Mouse (Mus musculus) forebrain, embryonic 14.5 days (tissue): Measurements from ENCODE around the gene Rab3c. TPM values are rescaled to one million over a fixed set of nuclear protein-coding genes. Genes with fewer than 3 reads are reported as not detected.

Experiments used
- ATAC-seq: fragments of 200-750 bp; cut with Nextera tagmentation; 2 replicates; pipeline ENCODE4 v1.8.0; 2017; ENCODE audit warnings: mild to moderate bottlenecking, moderate library complexity
- DNase-seq: peaks from one replicate; pipeline ENCODE4 v3.0.0-alpha.2; 2015; ENCODE audit warnings: low spot score
- H3K27ac ChIP-seq: fragments of 300-500 bp; sonication (generic); 2 replicates; pipeline ENCODE4 v1.5.1; 2014; ENCODE audit warnings: low read depth, mild to moderate bottlenecking, control low read depth, low read length, moderate library complexity
- H3K27me3 ChIP-seq: fragments of 300-500 bp; sonication (generic); replicated peaks from 2 replicates; pipeline ENCODE4 v1.6.1; 2014; ENCODE audit warnings: low read length, control low read depth, mixed read lengths; ENCODE audit not compliant: control insufficient read depth, insufficient read depth
- H3K36me3 ChIP-seq: fragments of 300-500 bp; sonication (generic); 2 replicates; pipeline ENCODE4 v1.6.1; 2014; ENCODE audit warnings: low read length, control low read depth; ENCODE audit not compliant: control insufficient read depth, insufficient read depth
- H3K4me1 ChIP-seq: fragments of 300-500 bp; sonication (generic); 2 replicates; pipeline ENCODE4 v1.6.1; 2014; ENCODE audit warnings: antibody characterized with exemption, low read length, control low read depth; ENCODE audit not compliant: control insufficient read depth, insufficient read depth
- H3K4me2 ChIP-seq: fragments of 300-500 bp; sonication (generic); 2 replicates; pipeline ENCODE4 v1.6.1; 2014; ENCODE audit warnings: mild to moderate bottlenecking, control low read depth, low read length
- H3K4me3 ChIP-seq: fragments of 300-500 bp; sonication (generic); 2 replicates; pipeline ENCODE4 v1.5.1; 2014; ENCODE audit warnings: low read depth, low read length, control low read depth
- H3K9ac ChIP-seq: fragments of 300-500 bp; sonication (generic); 2 replicates; pipeline ENCODE4 v1.6.1; 2014; ENCODE audit warnings: mild to moderate bottlenecking, low read length, control low read depth, moderate library complexity
- H3K9me3 ChIP-seq: fragments of 300-500 bp; sonication (generic); replicated peaks from 2 replicates; pipeline ENCODE4 v1.6.1; 2016; ENCODE audit warnings: low read length, control low read depth, mixed read lengths; ENCODE audit not compliant: control insufficient read depth
- WGBS: fragments of 180-500 bp; shearing (Covaris S2); extraction: QIAGEN DNeasy Blood & Tissue Kit; methylation state at CpG from one replicate; pipeline ENCODE4 v1.1.7; 2014; 5-methylcytosine and 5-hydroxymethylcytosine counted together
- polyA plus RNA-seq: library from polyadenylated mRNA; unstranded; fragments of >200 nt; fragmentation: Nextera tagmentation; extraction: Ambion mirVana; gene quantifications from 2 replicates; pipeline ENCODE4 v1.2.1, GENCODE M21; 2014

The Rab3c gene
- polyA plus RNA-seq, 1 experiment from 2014 or later: 66.0 TPM

- H3K36me3 ChIP-seq: no peaks in the 10 kb centered on the region
- no peaks in the 10 kb centered on the region for H3K27me3 ChIP-seq
- ATAC-seq: no peak
- H3K4me1 ChIP-seq: no peaks in the 10 kb centered on the region
- no peak overlapping the region for H3K4me3 ChIP-seq
- H3K27ac ChIP-seq: no peak overlapping the region
- H3K9ac ChIP-seq: no peak overlapping the region
- no peak for DNase-seq
- H3K4me2 ChIP-seq: no peak overlapping the region
- whole genome bisulfite sequencing: 87% methylated on average over 3 of the region's 3 CpGs
- H3K9me3 ChIP-seq: no peaks in the 10 kb centered on the region
These were observed 5.3 kb downstream of the Rab3c start for GRCm38 (mm10) chr13:110275471-110275870.

- peak overlapping the region; percentile 33; the same call in 1 of the 2 replicates for H3K27ac ChIP-seq
- peak; percentile 78 for DNase-seq
- WGBS: 74% methylated on average over 1 of the region's 1 CpGs
- peaks cover 3% of the 10 kb centered on the region; the same call in 1 of the 2 replicates for H3K36me3 ChIP-seq
- no peaks in the 10 kb centered on the region for H3K27me3 ChIP-seq
- H3K4me1 ChIP-seq: no peaks in the 10 kb centered on the region
- peak; percentile 75 for ATAC-seq
- H3K4me2 ChIP-seq: no peak overlapping the region
- no peak overlapping the region for H3K4me3 ChIP-seq
- H3K9me3 ChIP-seq: no peaks in the 10 kb centered on the region
- H3K9ac ChIP-seq: no peak overlapping the region
These were observed 20.1 kb downstream of the Rab3c start for GRCm38 (mm10) chr13:110260649-110261048.

- DNase-seq (no peak), ATAC-seq (no peak)
- Histone ChIP-seq H3K4me3 (no peak overlapping the region), H3K36me3 (peaks cover 4% of the 10 kb centered on the region; the same call in 1 of the 2 replicates), H3K4me2 (no peak overlapping the region), H3K27me3 (no peaks in the 10 kb centered on the region), H3K9ac (no peak overlapping the region), H3K9me3 (no peaks in the 10 kb centered on the region), H3K27ac (no peak overlapping the region), H3K4me1 (no peaks in the 10 kb centered on the region)
- 92% methylated on average over 5 of the region's 5 CpGs for WGBS
These were observed 29.3 kb downstream of the Rab3c start for GRCm38 (mm10) chr13:110251453-110251852.

GRCm38 (mm10) chr13:110248481-110248880 lies 32.3 kb downstream of the Rab3c start:
- no peak overlapping the region for H3K4me2 ChIP-seq
- no peaks in the 10 kb centered on the region for H3K36me3 ChIP-seq
- DNase-seq (no peak), ATAC-seq (no peak)
- 68% methylated on average over 2 of the region's 2 CpGs for WGBS
- H3K4me3 ChIP-seq: no peak overlapping the region
- no peak overlapping the region for H3K9ac ChIP-seq
- H3K27ac ChIP-seq: no peak overlapping the region
- H3K4me1 ChIP-seq: no peaks in the 10 kb centered on the region
- no peaks in the 10 kb centered on the region for H3K27me3 ChIP-seq
- no peaks in the 10 kb centered on the region for H3K9me3 ChIP-seq

- Histone ChIP-seq H3K9me3 (no peaks in the 10 kb centered on the region), H3K4me1 (peaks cover 19% of the 10 kb centered on the region), H3K4me2 (no peak overlapping the region), H3K27me3 (no peaks in the 10 kb centered on the region), H3K27ac (no peak overlapping the region), H3K9ac (no peak overlapping the region), H3K36me3 (no peaks in the 10 kb centered on the region), H3K4me3 (no peak overlapping the region)
- peak; percentile 39 for DNase-seq
- 60% methylated on average over 3 of the region's 3 CpGs for WGBS
- no peak for ATAC-seq
These were observed 41.8 kb downstream of the Rab3c start for GRCm38 (mm10) chr13:110238970-110239369.

- Histone ChIP-seq H3K4me3 (no peak overlapping the region), H3K9me3 (no peaks in the 10 kb centered on the region), H3K27ac (peak overlapping the region; percentile 39; the same call in 1 of the 2 replicates), H3K27me3 (no peaks in the 10 kb centered on the region), H3K4me2 (no peak overlapping the region; the same call in 1 of the 2 replicates), H3K4me1 (peaks cover 19% of the 10 kb centered on the region), H3K9ac (no peak overlapping the region), H3K36me3 (no peaks in the 10 kb centered on the region)
- DNase-seq (peak; percentile 43), ATAC-seq (peak; percentile 56)
- WGBS: 33% methylated on average over 10 of the region's 10 CpGs
These were observed 43.4 kb downstream of the Rab3c start for GRCm38 (mm10) chr13:110237209-110237935.

- Histone ChIP-seq H3K36me3 (no peaks in the 10 kb centered on the region), H3K9me3 (no peaks in the 10 kb centered on the region), H3K27me3 (no peaks in the 10 kb centered on the region), H3K27ac (no peak overlapping the region), H3K4me2 (no peak overlapping the region), H3K4me3 (no peak overlapping the region), H3K9ac (no peak overlapping the region), H3K4me1 (peaks cover 14% of the 10 kb centered on the region)
- DNase-seq (peak; percentile 26), ATAC-seq (0 out of 2 replicates have a peak, but pooled peaks have one; percentile 13)
- 81% methylated on average over 5 of the region's 5 CpGs for WGBS
These were observed 47.4 kb downstream of the Rab3c start for GRCm38 (mm10) chr13:110233364-110233763.

- no peak overlapping the region for H3K4me3 ChIP-seq
- H3K9ac ChIP-seq: no peak overlapping the region
- 91% methylated on average over 5 of the region's 5 CpGs for WGBS
- ATAC-seq: no peak
- no peaks in the 10 kb centered on the region for H3K9me3 ChIP-seq
- H3K4me1 ChIP-seq: no peaks in the 10 kb centered on the region
- H3K36me3 ChIP-seq: no peaks in the 10 kb centered on the region
- H3K4me2 ChIP-seq: no peak overlapping the region
- H3K27ac ChIP-seq: no peak overlapping the region
- no peak for DNase-seq
- no peaks in the 10 kb centered on the region for H3K27me3 ChIP-seq
These were observed 49.6 kb downstream of the Rab3c start for GRCm38 (mm10) chr13:110231086-110231688.

- WGBS: 94% methylated on average over 4 of the region's 4 CpGs
- H3K4me1 ChIP-seq: no peaks in the 10 kb centered on the region
- no peak overlapping the region for H3K4me2 ChIP-seq
- H3K9me3 ChIP-seq: no peaks in the 10 kb centered on the region
- no peak overlapping the region for H3K4me3 ChIP-seq
- no peak overlapping the region for H3K9ac ChIP-seq
- H3K27ac ChIP-seq: no peak overlapping the region
- ATAC-seq (no peak), DNase-seq (no peak)
- H3K36me3 ChIP-seq: no peaks in the 10 kb centered on the region
- H3K27me3 ChIP-seq: no peaks in the 10 kb centered on the region
These were observed 50.8 kb downstream of the Rab3c start for GRCm38 (mm10) chr13:110230046-110230445.
